Mouse (Mus musculus): Measurements from ENCODE around the gene Pip5k1a. TPM values are rescaled to one million over a fixed set of nuclear protein-coding genes. Genes with fewer than 3 reads are reported as not detected.
"Not testable (repeated sequence)": the region's sequence is repeated elsewhere in the genome, so short reads cannot be mapped to it uniquely, and the experiment has no call there.

The Pip5k1a gene
- total RNA-seq, 2 experiments from 2014 or later: 16.0 to 22.8 TPM

- no peak for ATAC-seq (replicated peaks; ENCODE audit: poor library complexity, severe bottlenecking)
These were observed 14.8 kb upstream of the Pip5k1a start for GRCm38 (mm10) chr3:95121580-95121979.

GRCm38 (mm10) chr3:95117751-95118150 is 11.0 kb upstream of the Pip5k1a start:
- ATAC-seq (replicated peaks; ENCODE audit: poor library complexity, severe bottlenecking): no peak

DNA sequence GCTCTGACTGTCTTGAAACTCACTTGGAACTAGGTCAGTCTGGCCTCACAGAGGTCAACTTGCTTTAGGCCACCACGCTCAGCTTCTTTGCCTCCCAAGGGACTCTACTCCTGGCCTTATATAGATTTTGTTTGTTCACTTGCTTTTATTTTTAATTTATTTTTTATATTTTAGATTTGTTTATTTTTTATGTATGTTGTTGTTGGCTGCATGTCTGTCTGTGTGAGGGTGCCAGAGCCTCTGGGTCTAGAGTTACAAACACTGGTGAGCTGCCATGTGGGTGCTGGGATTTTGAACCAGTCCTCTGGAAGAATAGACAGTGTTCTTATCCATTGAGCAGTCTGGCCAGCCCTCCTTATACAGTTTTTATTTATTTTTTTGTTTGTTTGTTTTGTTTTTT is 6.0 kb upstream of the Pip5k1a start:
- no peak for ATAC-seq (replicated peaks; ENCODE audit: poor library complexity, severe bottlenecking)

GRCm38 (mm10) chr3:95110911-95111726 is 4.4 kb upstream of the Pip5k1a start, which contains the start of gene Vps72:
Gene Vps72 (plus strand): TSS chr3:95111022.
- ATAC-seq (replicated peaks; ENCODE audit: poor library complexity, severe bottlenecking): peak; percentile 85

DNA sequence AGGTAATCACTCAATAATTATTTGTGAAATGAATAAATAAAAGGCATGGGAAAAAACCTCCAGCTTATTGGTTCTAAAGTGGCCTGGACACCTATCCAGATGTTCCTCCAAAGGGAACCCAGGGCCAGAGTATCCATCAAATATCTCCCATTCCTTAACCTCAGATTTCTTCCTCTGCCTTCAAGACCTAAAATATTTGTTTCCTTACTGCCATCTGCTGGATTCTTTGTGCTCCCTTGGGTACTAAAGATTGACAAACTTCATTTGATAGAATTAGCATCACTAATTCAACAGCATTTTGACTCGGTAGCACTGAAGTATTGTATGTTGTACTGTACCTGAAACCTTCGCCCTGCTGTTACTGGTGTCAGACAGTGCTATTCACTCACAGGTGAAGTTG is 1.2 kb upstream of the Pip5k1a start:
- no peak for ATAC-seq (replicated peaks; ENCODE audit: poor library complexity, severe bottlenecking)

DNA sequence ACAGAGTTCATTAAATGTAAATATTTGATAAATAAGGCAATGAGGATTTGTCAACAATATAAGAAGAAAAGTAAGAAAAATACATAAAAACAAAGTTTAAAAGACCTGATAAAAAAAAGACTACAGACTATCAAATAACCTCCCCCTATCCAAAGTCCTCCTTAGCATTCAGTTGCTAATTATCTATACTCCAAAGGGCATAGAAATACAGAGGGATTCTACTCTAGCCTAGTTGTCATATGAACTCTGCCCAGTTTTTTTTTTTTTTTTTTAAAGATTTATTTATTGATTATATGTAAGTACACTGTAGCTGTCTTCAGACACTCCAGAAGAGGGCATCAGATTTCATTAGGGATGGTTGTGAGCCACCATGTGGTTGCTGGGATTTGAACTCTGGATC is 578 bp upstream of the Pip5k1a start:
- ATAC-seq (replicated peaks; ENCODE audit: poor library complexity, severe bottlenecking): not testable (repeated sequence)

DNA sequence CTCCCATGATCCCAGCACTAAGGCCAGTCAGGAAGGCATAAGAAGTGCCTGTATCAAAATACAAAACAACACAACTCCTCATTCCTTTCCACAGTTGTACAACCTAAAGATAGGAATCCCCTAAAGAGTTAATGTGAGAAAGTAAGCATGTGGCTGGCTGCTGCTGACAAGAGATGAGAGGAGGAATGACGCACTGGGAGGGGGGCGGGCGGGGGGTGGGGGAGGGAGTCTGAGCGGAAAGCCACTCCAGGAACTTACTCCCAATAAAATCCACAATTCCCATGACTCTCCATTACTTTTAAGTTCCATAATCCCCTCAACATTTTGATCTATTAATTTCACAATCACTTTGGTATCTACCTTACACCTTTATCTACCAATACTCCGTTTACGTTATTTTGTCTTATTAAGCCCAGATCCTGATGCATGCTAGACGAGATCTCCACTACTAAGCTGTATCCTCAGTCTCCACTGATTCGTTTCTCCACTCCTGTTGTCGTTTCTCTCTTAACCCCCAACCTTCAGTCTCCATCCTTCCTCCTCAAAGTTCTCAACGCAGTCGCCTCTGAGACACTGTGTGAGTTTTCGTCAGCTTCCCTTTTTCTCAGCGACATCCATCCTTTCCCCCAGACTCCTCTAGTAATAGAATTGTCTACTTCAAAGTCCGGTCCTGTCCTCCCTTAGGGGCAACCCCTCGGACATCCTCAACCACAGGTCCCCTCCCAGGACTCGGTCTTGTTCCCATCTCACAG is 968 bp downstream of the Pip5k1a start:
- ATAC-seq (replicated peaks; ENCODE audit: poor library complexity, severe bottlenecking): peak; percentile 2; the same call in 1 of the 2 replicates

DNA sequence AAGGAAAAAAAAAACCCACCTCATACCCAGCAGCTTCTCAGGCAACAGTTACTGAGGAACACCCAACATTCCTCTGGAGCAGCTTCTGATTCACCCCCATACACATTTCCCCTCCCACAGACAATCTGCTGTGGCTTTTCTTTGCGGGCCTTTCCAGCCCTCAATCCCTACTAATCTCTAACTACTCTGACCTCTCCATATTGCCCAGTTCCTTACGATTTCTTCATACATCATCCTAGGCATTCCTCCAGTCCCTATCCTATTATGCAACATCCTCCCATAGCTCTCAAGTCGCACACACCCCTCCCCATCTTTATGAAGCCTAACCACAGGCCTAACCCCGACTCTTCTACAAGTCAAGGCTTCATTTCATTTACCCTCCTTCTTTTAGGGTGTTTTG is 1.6 kb downstream of the Pip5k1a start:
- ATAC-seq (replicated peaks; ENCODE audit: poor library complexity, severe bottlenecking): peak; percentile 72

DNA sequence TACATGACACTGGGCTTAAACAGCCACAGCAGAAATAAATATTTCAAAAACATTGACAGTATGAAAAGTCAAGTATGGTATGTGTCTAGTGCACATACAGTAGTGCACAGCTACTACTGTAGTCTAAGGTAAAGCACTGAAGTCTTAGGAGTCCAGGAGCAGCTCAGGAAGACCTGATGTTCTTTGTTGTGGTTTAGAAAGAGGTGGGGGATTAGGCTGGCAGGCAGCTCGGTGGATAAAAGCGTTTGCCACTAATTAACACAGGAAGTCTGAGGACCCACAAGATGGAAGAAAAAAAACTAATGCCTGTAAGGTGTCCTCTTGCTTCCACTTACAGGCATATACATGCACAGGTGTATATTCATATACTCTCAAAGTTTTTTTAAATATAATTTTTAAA is 5.9 kb downstream of the Pip5k1a start:
- no peak for ATAC-seq (replicated peaks; ENCODE audit: poor library complexity, severe bottlenecking)

DNA sequence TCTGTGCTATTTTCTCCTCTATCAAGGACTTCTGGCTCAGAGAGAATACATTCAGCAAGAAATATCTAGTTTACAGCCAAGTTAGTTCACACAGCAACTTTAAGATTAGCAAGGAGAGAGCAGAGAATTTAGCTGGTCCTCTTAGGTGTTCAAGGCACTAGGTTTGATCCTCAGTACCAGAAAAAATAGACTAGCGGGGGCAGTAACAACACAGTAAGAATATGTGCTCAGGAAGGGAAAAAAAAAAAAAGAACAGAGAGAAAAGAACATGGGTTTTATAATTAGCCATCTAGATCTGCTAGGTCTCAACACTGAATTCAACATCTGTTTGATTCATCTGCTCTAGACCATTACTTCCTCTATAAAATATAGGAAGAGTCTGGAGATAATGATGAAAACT is 18.7 kb downstream of the Pip5k1a start:
- ATAC-seq (replicated peaks; ENCODE audit: poor library complexity, severe bottlenecking): no peak

DNA sequence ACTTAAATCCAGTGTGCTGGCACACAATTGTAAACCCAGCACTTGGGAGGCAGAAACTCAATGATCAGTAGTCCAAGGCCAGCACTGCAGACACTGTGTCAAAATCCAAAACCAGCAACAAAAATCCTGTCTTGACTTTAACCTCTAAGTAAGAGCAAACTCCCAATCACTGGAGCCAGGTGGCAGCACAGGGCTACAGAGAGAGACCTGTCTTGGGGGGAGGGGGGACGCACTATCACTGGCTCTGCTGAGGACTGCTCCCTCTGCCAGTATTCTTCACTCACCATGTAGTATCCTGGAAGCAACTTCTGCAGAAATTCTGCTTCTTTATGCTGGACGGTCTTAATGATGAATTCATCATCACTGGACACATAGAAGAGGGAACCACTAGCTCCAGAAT is 35.1 kb downstream of the Pip5k1a start:
- ATAC-seq (replicated peaks; ENCODE audit: poor library complexity, severe bottlenecking): no peak

- peak; percentile 33; the same call in 1 of the 2 replicates for ATAC-seq (replicated peaks; ENCODE audit: poor library complexity, severe bottlenecking)
These were observed 40.2 kb downstream of the Pip5k1a start for GRCm38 (mm10) chr3:95066570-95066969.

- ATAC-seq (replicated peaks; ENCODE audit: poor library complexity, severe bottlenecking): no peak; the same call in 1 of the 2 replicates
These were observed 40.6 kb downstream of the Pip5k1a start for GRCm38 (mm10) chr3:95066095-95066494.

DNA sequence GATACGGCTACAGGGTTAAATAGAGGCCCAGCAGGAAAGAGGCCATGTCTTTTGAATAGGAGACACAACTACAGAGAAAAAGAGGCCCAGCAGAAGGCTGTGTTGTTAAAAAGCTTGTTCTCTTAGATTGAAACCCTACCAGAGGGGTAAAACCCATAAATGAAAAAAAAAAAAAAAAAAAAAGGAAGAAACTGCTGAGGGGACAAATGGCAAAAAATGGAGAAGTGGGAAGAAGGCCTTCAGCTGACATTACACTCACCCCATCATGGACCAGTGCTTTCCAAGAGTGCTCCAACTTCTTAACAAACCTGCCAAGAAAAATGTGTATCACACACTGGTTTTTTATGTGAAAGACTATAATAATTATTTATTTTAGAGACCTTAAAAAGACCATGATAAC is 41.2 kb downstream of the Pip5k1a start:
- peak; percentile 40; the same call in 1 of the 2 replicates for ATAC-seq (replicated peaks; ENCODE audit: poor library complexity, severe bottlenecking)

DNA sequence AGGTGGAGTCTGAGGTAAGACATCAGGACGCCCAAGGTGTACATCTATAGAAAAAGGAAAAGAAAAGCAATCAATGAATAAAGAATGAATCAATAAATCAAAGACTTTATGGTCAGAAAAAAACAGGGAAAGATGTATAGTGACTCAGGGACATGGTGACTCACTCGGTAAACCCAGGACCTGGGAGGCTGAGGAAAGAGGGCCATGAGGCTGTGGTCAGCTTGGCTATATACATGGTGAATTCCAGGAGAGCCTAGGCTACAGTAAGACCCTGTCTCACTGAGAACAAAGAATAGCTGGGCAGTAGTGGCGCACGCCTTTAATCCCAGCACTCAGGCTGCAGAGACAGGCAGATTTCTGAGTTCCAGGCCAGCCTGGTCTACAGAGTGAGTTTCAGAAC is 43.0 kb downstream of the Pip5k1a start:
- no peak for ATAC-seq (replicated peaks; ENCODE audit: poor library complexity, severe bottlenecking)

- ATAC-seq (replicated peaks; ENCODE audit: poor library complexity, severe bottlenecking): no peak
These were observed 48.7 kb downstream of the Pip5k1a start for GRCm38 (mm10) chr3:95058078-95058477.

DNA sequence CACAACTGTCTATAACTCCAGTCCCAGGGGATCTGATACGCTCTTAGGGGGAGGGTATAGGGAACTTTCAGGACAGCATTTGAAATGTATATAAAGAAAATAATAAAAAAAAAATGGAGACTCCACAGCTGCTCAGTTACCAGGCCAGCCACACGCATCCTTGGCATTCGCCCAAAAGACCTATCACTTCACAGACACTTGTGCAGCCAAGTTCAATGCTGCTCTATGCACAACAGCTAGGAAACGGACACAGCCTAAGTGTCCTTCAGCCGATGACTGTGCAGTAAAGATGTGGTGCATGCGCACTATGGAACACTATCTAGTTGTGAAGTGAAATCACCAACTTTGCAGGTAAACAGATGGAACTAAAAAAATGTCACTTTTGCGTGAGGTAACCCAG is 50.5 kb downstream of the Pip5k1a start:
- no peak for ATAC-seq (replicated peaks; ENCODE audit: poor library complexity, severe bottlenecking)

DNA sequence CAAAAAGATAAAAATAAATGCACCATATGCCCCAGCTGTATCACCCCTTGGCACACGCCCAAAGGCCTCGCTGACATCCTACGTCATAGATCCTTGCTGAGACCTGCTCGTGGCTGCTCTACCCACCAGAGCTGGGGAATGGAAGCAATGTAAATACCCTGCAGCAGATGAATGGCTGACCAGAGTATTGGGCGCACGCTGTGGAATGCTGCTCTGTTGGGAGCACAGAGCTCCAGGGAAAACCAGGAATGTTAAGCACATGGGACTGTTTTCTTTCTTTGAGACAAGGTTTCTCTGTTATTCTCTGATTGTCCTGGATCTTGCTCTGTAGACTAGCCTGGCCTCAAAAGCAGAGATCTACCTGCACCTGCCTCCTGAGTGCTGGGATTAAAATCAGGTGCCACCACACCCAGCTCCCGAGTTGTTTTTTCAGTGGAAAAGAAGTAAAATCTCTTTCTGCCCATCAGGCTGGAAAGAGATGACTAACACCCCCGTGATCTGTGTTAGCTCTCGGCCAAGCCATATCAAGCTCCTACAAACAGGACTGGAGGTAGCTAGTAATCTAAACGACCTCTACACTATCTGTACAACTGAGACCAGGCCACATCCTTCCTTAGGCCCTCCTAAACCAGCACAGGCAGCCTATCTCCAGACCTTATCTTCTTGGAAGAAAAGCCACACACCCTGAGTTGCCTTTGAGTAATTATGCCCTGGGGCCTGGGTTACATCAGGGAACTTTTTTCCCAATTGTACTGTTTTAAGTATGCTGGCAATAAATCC is 52.1 kb downstream of the Pip5k1a start:
- no peak for ATAC-seq (replicated peaks; ENCODE audit: poor library complexity, severe bottlenecking)

GRCm38 (mm10) chr3:95053701-95054100 is 53.0 kb downstream of the Pip5k1a start:
- ATAC-seq (replicated peaks; ENCODE audit: poor library complexity, severe bottlenecking): peak; percentile 91

GRCm38 (mm10) chr3:95052959-95053358 is 53.8 kb downstream of the Pip5k1a start:
- peak; percentile 72 for ATAC-seq (replicated peaks; ENCODE audit: poor library complexity, severe bottlenecking)

DNA sequence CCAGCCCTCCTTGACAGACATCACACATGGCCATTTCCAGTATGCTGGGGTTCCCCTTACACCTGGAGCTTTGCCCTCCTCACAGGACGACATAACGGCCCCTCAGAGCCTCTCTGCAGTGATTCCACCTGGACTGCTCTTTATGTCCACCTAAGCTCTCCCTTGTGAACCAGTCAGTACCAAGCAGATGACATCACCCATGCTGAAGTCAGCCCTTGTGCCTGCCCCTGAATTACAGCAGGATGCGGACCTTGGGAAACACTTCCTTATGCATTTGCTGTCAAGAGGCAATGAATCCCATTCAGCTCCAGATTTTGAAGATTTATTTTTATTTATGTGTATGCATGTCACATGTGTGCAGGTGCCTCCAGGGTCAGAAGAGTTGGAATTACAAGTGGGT is 58.8 kb downstream of the Pip5k1a start:
- no peak for ATAC-seq (replicated peaks; ENCODE audit: poor library complexity, severe bottlenecking)
